Mouse (Mus musculus) hindlimb bud, embryonic 11.5 days (tissue): ENCODE measurements around the gene Nhsl1.

Experiments
- DNase-seq: peaks from one replicate; pipeline ENCODE4 v3.0.0-alpha.2; 2012; ENCODE audit warnings: low read depth, low spot score; ENCODE audit errors: extremely low spot score

Nhsl1 gene

GRCm38 (mm10) chr10:18394270-18394669 is 75.5 kb downstream of the Nhsl1 start:
- no peak for DNase-seq

GRCm38 (mm10) chr10:18400089-18400644 is 81.4 kb downstream of the Nhsl1 start:
- no peak for DNase-seq

GRCm38 (mm10) chr10:18400998-18401397 is 82.2 kb downstream of the Nhsl1 start:
- DNase-seq = no peak

GRCm38 (mm10) chr10:18403992-18404391 is 85.2 kb downstream of the Nhsl1 start:
- no peak for DNase-seq

- DNase-seq = no peak
These were observed 85.9 kb downstream of the Nhsl1 start for GRCm38 (mm10) chr10:18404679-18405078.

DNA sequence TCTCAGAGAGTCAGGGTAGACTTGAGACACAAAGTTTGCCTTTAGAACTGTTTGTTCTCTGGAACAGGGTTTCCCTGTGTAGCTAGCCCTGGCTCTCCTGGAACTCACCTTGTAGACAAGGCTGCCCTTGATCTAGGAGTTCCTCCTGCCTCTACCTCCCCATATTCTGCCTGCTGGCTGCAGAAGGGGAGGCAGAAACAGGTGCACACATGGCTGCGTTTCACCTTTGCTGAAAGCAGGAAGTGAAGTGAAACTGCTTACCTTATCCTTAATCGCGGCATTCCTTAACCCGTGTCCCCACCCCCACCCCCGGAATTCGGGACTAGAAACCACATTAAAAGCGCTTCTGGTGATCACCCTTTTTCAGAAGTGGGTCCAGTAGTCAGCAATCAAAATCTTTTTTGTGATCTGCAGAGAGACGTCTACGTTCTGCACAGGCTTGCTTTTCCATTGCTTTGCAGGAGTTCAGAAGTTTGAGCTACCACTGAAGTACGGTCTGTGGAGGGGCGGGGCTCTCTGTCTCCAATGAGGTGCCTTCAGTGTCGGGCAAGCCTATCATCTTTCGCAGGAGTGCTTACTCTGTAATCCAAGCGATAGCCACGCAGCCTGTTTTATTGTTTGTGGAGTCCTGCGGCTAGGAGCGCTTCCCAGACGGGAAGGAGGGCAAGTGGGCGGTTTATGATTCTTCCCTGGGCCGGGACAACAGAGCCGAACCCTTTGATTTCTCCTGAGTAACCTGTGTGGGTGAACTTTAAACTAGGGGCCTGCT is 88.5 kb downstream of the Nhsl1 start:
- DNase-seq = peak; percentile 70

- no peak for DNase-seq
These were observed 89.3 kb downstream of the Nhsl1 start for GRCm38 (mm10) chr10:18408128-18408527.

- no peak for DNase-seq
These were observed 89.8 kb downstream of the Nhsl1 start for GRCm38 (mm10) chr10:18408635-18409034.

DNA sequence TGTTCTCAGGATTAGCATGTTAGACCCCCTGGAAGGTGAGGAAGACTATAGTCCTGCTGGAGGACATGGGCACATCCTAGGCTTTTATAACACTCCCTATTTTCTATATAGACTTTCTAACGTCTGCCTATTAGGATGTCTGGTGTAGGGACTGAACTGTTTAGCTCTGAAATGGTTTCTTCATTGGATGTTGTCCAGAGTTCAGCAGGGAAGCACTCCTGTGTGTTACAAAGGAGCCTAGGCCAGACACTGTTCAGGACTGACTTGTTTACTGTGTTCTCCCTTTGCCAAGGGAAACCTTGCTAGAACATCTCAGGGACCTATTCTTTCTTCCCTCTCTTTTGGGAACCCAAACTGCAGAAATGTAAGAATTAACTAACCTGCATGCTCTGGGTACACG is 90.3 kb downstream of the Nhsl1 start:
- no peak for DNase-seq

DNA sequence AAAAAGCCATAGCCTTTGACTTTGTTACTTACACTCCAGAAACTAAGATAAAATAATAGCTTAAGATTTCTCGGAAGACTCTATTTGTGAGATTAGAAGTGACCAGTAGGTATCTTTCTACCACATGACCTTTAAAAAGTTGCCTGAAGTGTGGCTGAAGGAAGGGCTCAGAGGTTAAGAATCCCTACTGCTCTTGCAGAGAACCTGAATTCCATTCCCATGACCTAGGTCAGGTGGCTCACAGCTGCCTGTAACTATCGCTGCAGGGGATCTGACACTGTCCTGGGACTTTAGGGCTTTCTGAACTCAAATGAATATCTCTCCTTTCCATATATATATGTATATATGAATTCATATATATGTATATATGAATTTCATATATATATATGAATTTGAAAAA is 92.5 kb downstream of the Nhsl1 start:
- DNase-seq = no peak

- no peak for DNase-seq
These were observed 97.2 kb downstream of the Nhsl1 start for GRCm38 (mm10) chr10:18415946-18416345.

GRCm38 (mm10) chr10:18418160-18418559 is 99.4 kb downstream of the Nhsl1 start:
- no peak for DNase-seq

DNA sequence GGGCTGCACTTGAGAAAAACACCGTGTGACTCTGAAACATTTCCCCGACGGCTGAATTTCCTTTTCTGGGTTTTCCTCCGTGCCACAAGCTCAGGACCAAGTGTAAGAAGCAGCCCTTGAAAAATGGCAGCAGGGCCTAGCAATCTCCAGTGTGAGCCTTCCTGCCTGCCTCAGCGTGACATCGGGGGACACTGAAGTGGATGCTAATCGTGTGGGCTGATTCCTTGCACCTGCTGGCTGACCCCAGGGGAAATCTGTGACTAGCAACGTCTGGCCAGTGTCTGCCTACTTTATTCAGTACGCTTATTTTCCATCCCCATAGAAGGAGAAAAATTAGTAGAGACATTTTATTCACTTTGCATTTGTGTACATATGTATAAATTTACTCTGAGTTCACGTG is 100.7 kb downstream of the Nhsl1 start:
- DNase-seq = no peak

DNA sequence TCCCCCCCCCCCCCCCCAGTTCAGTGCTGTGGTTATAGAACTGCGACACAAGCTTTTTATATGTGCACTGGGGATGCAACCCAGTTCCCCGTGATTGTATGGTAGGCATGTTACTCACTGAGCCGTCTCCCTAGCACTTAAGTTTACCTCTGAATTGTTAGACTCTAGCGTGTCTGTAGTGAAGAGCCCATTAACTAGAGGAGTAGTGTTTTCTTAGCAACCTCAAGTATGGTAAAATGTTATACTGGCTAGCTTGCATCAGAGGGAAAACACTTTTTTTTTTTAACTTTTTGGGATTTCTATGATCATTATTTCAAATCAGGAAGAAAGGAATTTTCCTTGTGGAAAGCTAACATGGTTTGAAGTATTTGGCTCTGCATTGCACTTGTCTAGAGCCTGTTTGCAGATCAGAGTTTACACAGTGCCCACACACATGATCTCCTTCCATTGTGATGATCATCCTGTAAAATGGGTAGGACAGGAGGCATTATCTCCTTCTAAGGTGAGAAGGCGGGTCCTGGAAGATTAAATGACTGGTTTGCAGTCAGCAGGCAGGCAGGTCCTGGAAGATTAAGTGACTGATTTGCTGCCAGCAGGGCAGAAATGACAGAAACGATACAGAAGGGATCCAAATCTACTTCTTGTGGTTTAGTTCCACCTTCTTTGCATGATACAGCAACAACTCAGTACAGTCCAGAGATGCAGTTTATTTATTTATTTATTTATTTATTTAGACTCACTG is 101.6 kb downstream of the Nhsl1 start:
- DNase-seq = no peak

DNA sequence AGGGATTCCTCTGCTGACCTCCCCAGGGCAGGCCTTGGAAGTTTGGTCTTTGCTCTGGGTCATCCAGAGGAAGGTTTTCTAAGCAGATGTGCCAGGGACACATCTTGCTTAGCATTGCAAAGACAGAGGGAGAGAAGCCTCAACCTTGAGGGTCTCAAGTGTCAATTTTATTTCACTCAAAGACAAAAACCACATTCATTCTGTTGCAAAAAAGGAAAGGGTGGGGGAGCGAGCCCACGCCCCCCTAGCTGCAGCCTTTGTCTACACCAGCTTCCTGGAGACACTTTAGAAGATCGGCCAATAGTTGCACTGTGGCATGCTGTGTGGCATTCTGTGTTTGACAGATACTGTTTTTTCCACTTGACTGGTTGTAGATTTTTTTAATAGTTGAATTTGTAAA is 104.2 kb downstream of the Nhsl1 start:
- no peak for DNase-seq

DNA sequence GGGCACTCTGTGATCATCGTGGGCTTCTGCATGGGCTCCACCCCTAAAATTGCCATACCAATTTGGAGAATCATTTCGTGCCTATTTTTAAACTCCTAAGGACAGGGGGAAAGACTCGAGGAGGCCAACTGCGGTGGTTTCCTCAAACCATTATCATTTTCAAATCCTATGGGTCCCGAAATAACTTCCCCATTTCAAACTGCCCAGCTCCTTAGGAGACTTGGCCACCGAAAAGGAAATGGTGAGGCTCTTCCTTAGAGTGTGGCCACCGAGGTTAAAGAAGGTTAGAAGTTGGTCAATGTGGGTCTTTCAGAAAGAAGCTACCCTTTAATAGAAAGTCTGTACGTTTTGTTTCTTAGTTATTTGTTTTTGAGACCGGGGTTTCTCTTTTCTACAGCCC is 104.8 kb downstream of the Nhsl1 start:
- DNase-seq = no peak

GRCm38 (mm10) chr10:18427866-18428265 is 109.1 kb downstream of the Nhsl1 start:
- DNase-seq = no peak

- no peak for DNase-seq
These were observed 110.7 kb downstream of the Nhsl1 start for GRCm38 (mm10) chr10:18429533-18429932.

- no peak for DNase-seq
These were observed 111.4 kb downstream of the Nhsl1 start for GRCm38 (mm10) chr10:18430141-18430540.

DNA sequence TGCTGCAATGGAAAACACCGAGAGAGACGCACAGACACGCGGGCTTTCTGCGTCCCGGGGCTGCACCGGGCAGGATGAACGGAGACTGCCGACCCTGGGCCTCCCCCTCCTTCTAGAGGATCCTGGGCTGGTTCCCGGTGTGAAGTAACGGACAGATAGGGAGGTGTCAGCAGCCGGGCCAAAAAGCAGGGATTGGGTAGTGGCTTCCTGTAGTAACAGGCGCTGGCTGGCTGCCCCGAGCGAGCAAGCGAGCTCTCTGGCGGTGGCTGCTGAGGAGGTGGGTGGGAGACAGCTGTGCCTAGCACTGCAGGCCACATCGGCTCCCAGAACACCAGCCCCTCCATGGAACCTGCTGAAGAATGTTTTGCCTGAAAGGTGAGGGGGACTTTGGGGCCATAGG is 112.2 kb downstream of the Nhsl1 start:
- no peak for DNase-seq

GRCm38 (mm10) chr10:18431546-18431945 is 112.8 kb downstream of the Nhsl1 start:
- DNase-seq = no peak

DNA sequence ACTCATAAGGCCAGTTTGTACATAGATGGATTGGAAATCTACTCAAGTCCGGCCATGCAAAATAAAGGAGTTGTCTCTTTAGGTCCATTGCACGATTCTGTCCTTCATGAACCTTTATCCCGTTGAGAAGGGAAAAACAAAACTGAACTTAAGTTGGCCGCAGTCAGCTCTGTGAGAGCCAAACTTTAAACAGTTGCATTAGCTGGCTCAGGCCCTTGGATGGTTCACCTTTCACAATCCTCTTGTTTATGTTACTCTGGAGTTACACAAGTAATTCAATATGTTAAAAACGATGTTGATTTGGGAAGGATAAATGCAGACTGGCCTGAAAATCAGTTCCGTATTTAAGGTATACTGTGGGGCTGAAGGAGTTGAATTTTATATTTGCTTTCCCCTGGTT is 116.7 kb downstream of the Nhsl1 start:
- DNase-seq = no peak
